Mouse (Mus musculus) layer of hippocampus, adult 8-10 months (tissue): ENCODE results near the gene Zfp598. TPM values are rescaled to one million over a fixed set of nuclear protein-coding genes. Genes with fewer than 3 reads are reported as not detected.
A peak's percentile ranks its signal among the peaks of the same experiment; 100 is the strongest.

ENCODE experiments used
- DNase-seq, 2 experiments: peaks; one replicate each; pipeline ENCODE4 v3.0.0; 2022; ENCODE audit warnings: low spot score in 2 of 2
- total RNA-seq, 4 experiments: library from RNA; stranded (reverse); gene quantifications; 2 replicates each; pipeline ENCODE4 v1.2.4; 2022

Gene Zfp598
- 10 to 100 TPM; 36.8 to 41.6 (median 38.2) TPM for total RNA-seq

- DNase-seq = peak; percentile 84 to 92
Observed at GRCm38 (mm10) chr17:24669545-24670245, at the start of gene Zfp598. Zfp598 (plus strand) TSS chr17:24669687.

GRCm38 (mm10) chr17:24625472-24625871 is 44.0 kb upstream of the Zfp598 start:
- DNase-seq = no peak

- DNase-seq = peak in 1 of 2 experiments; percentile 74
Observed at GRCm38 (mm10) chr17:24628646-24629045, 40.8 kb upstream of the Zfp598 start.

GRCm38 (mm10) chr17:24630072-24630471 is 39.4 kb upstream of the Zfp598 start:
- DNase-seq = peak; percentile 81 to 83

DNA sequence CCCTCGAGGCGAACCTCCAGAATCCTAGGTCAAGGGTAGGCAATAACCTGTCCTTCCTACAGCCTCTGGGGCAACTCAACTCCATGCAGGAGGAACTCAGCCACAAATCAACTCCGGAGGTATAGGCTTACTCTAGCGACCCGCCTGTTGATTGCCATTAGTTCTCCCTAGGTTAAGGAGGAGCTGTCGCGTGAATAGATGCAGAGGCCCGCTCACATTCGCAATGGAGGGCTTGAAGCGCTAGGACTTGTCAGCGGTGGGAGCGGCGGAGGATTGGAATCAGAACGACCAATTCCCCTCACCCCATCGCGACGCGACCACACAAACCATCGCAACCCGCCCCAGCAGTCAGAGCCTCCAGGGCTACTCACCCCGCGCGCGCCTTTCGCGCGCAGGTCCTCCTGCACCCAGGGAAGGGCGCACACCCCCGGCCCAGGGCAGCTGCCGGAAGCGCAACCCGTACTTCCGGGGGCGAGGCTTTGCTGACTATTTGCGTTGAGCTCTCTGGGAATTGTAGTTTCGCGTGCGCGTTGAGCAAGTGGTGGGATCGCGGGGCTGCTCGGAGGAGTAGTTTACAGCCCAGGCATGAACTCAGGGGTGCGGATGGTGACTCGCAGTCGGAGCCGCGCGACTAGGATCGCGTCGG is 37.2 kb upstream of the Zfp598 start, which contains the start of the genes Tsc2 and Nthl1:
Tsc2 (minus strand) TSS at position 464 of the 646 bp plus-strand sequence.
Nthl1 (plus strand) TSS at position 514 of the 646 bp plus-strand sequence.
- peak; percentile 71 to 79 for DNase-seq

DNA sequence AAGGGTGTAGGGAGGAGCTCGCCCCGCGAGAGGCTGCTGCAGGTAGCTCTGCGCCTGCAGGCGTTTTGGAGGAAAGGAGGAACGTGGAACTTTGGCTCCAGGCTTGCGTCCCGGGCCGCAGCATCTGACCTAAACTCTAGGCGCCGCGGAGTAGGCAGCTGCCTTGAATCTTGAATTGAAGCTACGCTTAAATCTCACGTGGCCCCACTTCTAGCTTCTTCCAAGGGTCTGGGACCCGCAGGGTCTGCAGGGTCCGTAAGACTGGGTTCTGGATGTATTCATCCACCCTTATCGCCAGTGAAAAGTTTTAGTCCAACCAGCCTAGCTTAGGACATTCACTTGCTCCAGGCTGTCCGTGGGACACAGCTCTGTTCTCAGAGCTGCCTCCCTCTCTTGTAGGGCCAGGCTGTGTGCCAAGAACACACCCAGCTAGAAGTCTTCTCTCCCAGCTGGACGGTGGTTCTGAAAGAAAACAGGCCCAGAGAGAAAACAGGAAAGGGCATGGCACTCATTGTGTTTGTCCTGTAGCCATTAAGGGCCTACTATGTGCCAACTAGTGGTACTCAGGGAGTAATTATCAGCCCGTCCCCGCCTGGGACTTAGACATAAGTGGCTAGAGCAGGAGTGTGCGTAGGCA is 36.6 kb upstream of the Zfp598 start:
- DNase-seq = no peak

DNA sequence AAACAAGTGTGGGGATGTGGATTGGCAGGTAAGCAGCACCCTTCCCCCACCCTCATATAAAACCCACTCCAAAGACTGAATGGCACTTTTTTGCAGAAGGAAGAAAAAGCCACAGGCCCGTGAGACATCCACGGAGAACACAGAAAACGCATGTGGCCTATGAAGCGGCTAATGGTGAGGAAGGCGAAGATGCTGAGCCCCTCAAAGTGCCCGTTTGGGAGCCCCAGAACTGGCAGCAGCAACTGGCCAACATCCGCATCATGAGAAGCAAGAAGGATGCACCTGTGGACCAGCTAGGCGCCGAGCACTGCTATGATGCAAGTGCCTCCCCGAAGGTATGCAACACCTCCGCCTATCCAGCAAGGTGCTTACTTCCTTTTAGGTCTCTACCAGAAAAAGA is 35.7 kb upstream of the Zfp598 start:
- no peak for DNase-seq

DNA sequence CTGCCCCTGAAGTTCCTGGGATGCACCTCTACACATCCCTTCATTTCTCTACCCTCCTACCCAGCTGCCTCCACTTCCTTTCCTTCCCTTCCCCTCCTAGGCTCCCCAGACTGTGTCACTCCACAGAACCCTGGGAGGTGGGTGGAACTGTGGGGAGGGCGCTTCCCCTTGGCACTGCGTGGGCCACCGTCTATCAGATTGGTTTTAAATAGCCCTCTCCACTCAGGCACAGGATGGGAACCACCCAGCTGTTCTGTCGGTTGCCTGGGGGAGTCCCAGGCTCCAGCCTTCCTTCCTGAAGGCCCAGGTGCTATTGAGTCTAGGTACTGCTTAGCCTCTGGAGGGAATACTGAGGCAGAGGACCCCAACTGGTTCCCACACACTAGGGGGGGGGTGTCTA is 34.5 kb upstream of the Zfp598 start:
- no peak for DNase-seq

GRCm38 (mm10) chr17:24635694-24636093 is 33.8 kb upstream of the Zfp598 start:
- DNase-seq = no peak

DNA sequence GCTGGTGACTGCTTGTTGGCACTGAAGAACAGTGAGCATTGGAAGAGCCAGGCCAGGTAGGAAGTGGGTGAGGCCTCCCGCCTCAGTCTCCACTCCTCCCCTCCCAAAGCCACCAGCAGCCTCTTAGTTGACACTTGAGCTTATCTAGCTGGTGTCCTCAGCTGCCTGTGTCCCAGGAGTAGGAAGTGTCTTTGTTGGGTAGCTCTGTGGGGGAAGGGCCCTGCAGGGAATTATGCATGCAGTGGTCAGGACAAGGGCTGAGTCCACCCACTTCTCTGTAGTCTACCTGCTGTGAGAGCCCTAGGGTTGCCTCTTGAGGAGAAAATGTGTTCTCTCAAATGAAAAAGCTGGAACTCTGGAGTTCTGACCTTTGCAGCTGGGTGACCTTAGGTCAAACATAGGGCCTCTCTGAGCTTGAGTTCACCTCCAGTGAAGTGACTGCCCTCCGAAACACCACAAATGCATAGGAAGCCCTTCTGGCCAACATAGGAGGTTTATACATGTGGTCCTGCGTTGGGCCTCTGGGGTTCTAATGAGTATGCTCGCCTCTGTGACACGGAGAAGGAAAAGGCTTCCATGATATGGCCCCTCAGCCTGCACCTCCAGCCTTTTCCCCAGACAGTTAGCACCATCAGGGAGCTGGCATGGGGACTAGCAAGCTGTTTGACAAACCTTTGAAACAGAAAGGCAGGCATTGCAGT is 32.6 kb upstream of the Zfp598 start:
- no peak for DNase-seq

- no peak for DNase-seq
Observed at GRCm38 (mm10) chr17:24638214-24638613, 31.3 kb upstream of the Zfp598 start.

DNA sequence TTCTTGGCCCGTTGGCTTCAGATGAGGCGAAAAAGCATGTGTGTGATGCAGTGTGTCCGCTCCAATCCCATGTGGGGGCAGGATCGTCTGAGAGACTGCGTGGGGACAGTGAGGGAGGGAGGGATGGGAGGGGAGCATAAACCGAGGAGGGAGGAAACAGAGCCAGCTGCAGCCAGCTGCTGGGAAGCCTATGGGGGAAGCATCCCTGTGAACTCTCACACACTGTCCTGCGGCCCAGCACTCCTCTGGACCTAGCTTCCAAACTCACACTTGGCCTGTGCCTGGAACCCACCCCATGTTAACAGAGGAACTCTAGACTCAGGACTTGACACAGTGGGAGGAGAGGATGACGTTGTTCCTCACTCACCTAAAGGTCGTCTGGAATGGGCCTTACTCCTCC is 30.6 kb upstream of the Zfp598 start:
- no peak for DNase-seq

DNA sequence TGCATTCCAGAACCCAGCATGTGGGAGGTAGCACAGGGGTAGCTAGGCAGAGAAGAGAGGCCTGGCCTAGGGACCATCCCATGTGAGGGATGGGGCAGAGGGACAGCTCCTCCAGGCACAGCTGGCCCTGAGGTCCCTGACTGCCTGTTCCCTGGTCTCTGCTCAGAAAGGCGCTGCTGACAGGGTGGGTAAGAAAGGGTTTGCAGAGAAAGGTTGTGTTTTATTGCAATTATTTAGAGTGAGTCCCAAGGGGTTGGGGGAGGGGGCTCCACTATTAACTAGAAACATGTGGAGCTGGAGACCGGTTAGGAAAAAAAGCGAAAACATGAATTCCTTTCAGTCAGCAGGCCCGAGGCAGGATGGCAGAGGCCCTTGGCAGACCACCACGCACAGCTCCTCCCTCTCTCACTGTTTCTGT is 29.9 kb upstream of the Zfp598 start:
- no peak for DNase-seq

- no peak for DNase-seq
Observed at GRCm38 (mm10) chr17:24640119-24640518, 29.4 kb upstream of the Zfp598 start.

GRCm38 (mm10) chr17:24640581-24640980 is 28.9 kb upstream of the Zfp598 start:
- DNase-seq = no peak

- DNase-seq = no peak
Observed at GRCm38 (mm10) chr17:24641944-24642343, 27.5 kb upstream of the Zfp598 start.

GRCm38 (mm10) chr17:24642791-24643343 is 26.6 kb upstream of the Zfp598 start:
- DNase-seq = no peak

DNA sequence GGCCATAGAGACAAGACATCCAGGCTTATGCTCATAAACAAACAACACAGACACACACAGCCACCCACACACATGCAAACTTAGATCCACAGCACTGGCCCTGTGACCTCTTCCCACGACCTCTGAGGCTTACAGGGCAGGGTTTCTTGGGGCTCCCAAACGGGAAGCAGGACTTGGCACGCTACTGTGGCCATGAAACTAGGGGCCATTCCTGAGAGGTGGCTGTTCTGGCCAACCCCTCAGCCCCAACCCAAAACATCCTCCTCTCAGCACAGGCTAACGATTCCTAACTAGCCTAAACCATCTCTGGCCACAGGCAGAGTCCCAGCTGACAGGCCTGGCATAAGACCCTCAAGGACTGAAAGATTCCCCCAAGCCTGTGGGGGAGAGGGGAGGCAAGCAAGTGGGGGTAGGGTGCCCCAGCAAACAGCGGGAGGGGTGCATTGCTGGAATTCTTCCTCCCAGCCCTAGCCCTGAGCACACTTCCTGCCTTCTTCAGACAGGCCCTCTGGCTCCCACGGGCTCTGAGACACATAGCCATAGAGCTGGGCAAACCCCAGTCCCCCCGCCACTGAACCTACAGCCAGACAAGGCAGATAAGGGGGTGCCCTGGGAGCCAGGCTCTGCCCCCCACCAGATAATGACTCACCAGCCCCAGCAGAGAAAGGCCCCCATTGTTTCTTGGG is 25.3 kb upstream of the Zfp598 start:
- DNase-seq = no peak

- DNase-seq = no peak
Observed at GRCm38 (mm10) chr17:24644875-24645721, 24.4 kb upstream of the Zfp598 start.

DNA sequence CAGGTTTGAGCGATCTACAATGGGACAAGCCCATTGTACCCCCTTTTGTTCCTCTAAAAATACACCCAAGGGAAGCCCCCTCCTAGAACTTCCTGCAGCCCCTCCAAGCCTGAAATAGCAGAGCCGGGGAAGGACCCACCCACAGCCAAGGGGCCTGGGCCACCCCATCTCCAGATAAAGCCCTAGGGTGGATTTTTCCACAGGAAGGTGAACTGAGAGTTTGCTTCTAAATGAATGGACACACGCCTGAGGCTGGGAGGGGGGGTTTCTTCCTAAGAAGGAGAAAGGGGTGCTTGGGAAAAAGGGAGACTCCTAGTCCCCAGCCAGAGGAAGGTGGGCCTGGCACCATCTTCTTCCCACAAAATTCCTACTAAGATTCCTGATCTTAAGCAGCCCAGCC is 23.6 kb upstream of the Zfp598 start:
- no peak for DNase-seq
